Mouse (Mus musculus): ENCODE measurements around the gene Tgfbr2. TPM values are rescaled to one million over a fixed set of nuclear protein-coding genes. Genes with fewer than 3 reads are reported as not detected.

The Tgfbr2 gene
- 7.5 and 9.0 TPM in 2 replicates for polyA plus RNA-seq (2012)

GRCm38 (mm10) chr9:116174481-116175461, at the start of gene Tgfbr2:
TSS of gene Tgfbr2 (minus strand) at chr9:116175360.

